ENCODE assay signal across 22 mouse cellular contexts in the genomic region with DNA sequence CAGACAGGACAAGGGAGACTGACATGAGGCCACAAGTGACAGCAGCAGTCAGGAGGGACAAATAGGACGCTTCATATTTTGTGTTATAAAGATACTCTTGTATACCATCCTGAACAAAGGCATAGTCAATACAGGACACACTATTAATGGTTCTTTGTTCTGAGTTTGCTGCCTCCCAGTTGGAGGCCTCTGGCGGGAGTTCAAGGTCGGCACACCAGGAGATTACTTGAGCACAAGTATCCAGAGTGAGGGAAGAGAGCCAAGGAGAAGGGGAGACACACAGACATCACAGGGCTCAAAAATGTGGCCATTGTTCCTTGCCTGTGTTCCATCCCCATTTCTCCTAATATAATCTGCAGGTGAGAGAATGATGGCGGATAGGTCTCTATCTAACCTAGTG. TPM values are rescaled to one million over a fixed set of nuclear protein-coding genes. Genes with fewer than 3 reads are reported as not detected.
"Had no signal": no experiment of that assay in that cellular context is flagged by ENCODE, and none has a peak within 500 bp of the region (broad histone marks: within the 10 kb centered on the region; RNA-seq: fewer than 3 reads in every experiment).

No protein-coding gene starts in this region.

- H3K9ac ChIP-seq: limb, embryonic 15.5 days; liver, embryonic 13.5 days; liver, postnatal 0 days; lung, embryonic 15.5 days; neural tube, embryonic 15.5 days; stomach, embryonic 15.5 days had no signal

- ATAC-seq: liver, postnatal 0 days had no signal

- DNase-seq: kidney, adult 18-20 months; kidney, postnatal 10 days; kidney, postnatal 4 days; liver, embryonic 13.5 days; liver, postnatal 0 days; lung, postnatal 14 days; midbrain, embryonic 14.5 days; retina, postnatal 1 day; right cerebral cortex, postnatal 4 days; spleen, adult 18-20 months; thymus, adult 2 months; thymus, postnatal 25 days had no signal

- H3K27ac ChIP-seq: layer of hippocampus, adult 2 months; left cerebral cortex, adult 2 months; limb, embryonic 15.5 days; liver, embryonic 13.5 days; lung, embryonic 15.5 days; neural tube, embryonic 15.5 days; stomach, embryonic 15.5 days had no signal

- H3K4me1 ChIP-seq: limb, embryonic 15.5 days; stomach, embryonic 15.5 days had no signal

- H3K27me3 ChIP-seq: limb, embryonic 15.5 days; liver, embryonic 13.5 days; lung, embryonic 15.5 days; neural tube, embryonic 15.5 days; stomach, embryonic 15.5 days had no signal

- H3K4me2 ChIP-seq: limb, embryonic 15.5 days; lung, embryonic 15.5 days; neural tube, embryonic 15.5 days; stomach, embryonic 15.5 days had no signal

- H3K9me3 ChIP-seq: limb, embryonic 15.5 days; liver, embryonic 13.5 days; lung, embryonic 15.5 days; neural tube, embryonic 15.5 days; stomach, embryonic 15.5 days had no signal

- H3K4me3 ChIP-seq: layer of hippocampus, adult 2 months; left cerebral cortex, adult 2 months; limb, embryonic 15.5 days; liver, embryonic 13.5 days; lung, embryonic 15.5 days; myocyte; neural tube, embryonic 15.5 days; stomach, embryonic 15.5 days had no signal

- H3K36me3 ChIP-seq: limb, embryonic 15.5 days; liver, embryonic 13.5 days; lung, embryonic 15.5 days; neural tube, embryonic 15.5 days; stomach, embryonic 15.5 days had no signal

RNA-seq across cellular contexts. Expression of gene Chat, which starts 41.4 kb away (rescaled TPM):
- total RNA-seq: layer of hippocampus, adult 2 months; layer of hippocampus, postnatal 10 days had no signal
- polyA plus RNA-seq: limb, embryonic 11.5 days; limb, embryonic 15.5 days; liver, embryonic 13.5 days; liver, postnatal 0 days; myocyte had no signal

RNA-seq across cellular contexts. Expression of gene Slc18a3, which starts 42.6 kb away (rescaled TPM):
- total RNA-seq: layer of hippocampus, adult 2 months had no signal
- polyA plus RNA-seq: kidney, embryonic 14.5 days; liver, embryonic 13.5 days; liver, postnatal 0 days; myocyte had no signal
